Mouse (Mus musculus) layer of hippocampus, adult 11-12 months (tissue): ENCODE results near the gene Cbx5.

Experiments
- DNase-seq: peaks from one replicate; pipeline ENCODE4 v3.0.0; 2022; ENCODE audit warnings: low spot score

Gene Cbx5

DNA sequence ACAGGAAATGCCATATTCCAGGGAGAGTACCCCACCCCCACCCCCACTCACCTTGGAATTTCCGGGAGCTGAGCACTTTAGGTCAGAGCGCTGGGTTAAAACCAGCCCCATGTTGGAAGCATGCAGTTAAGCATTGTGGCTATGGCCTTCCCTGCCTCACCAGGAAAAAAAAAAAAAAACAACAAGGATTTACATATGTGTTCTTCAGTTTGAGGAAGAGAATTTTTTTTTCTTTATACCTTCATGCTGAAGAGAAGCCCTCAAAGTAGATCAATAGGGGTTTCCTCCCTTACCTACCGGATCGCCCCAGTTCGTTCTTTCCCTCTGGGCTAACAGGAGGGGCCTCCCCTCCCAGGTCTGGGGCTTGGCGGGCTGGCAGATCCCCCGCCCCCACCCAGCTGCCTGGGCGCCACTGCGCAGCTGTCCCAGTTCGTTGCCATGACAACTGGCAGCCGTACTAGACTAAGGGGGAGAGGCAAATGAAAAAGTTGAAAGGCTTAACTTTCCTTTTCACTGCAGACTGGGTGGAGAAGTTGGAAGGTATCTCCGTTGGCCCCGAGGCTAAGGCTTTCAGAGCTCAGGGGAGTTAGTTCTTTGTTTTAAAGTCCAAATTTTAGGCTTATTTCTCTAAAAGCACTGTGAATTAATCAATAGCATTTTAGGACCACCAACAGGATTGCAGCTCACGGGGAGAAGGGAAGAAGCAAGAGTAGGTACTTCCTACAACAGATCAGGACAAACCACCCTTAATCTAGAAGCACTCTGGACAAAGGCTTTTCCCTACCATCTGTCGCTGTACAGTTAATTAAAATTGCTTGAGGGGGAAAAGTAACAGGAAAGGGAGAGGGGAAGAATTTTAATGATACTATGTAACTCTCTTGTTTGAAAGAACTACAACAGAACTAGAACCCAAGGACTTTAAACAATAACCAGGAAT is 24.4 kb downstream of the Cbx5 start:
- DNase-seq: peak; percentile 86

DNA sequence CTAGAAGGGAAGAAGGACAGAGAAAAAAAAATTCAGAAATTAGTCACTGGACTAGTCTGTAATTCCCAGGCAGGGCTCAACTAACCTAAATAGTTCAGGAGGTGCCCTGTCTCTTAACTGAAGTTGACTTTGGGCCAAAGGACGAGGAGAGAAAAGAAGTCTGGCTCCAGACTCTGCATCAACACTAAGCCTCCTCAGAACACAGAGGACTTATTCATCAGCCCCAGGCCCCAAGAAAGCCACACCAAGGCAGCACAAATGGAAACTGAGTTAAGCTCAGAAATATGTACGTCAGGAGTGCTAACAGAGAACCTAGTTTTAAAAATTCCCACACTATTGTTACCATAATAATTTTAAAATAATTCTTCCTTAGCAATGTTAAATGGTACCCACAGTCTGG is 25.5 kb downstream of the Cbx5 start:
- DNase-seq: no peak

DNA sequence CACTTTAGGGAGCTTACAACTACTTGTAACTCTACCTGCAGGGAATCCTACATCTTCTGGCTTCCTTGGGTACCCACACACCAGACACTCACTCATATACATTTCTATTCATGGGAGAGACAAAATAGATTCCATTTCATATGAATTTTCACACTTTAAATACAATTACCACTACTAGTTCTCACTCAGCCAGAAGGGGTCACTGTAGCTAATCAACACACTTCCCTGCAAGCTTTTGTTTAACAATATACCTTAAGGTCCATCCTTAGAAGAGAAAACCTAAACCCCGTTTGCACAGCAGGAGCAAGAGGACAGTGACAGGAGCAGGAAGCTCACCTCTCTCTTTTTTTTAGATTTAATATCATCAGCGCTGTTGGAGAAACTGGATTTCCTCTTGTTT is 34.5 kb downstream of the Cbx5 start:
- DNase-seq: no peak

- DNase-seq: no peak
Observed at GRCm38 (mm10) chr15:103202088-103202793, 37.4 kb downstream of the Cbx5 start.

- DNase-seq: no peak
Observed at GRCm38 (mm10) chr15:103197785-103198184, 41.8 kb downstream of the Cbx5 start.

GRCm38 (mm10) chr15:103196835-103197234 is 42.8 kb downstream of the Cbx5 start:
- DNase-seq: no peak

GRCm38 (mm10) chr15:103193606-103194005 is 46.0 kb downstream of the Cbx5 start:
- DNase-seq: no peak

DNA sequence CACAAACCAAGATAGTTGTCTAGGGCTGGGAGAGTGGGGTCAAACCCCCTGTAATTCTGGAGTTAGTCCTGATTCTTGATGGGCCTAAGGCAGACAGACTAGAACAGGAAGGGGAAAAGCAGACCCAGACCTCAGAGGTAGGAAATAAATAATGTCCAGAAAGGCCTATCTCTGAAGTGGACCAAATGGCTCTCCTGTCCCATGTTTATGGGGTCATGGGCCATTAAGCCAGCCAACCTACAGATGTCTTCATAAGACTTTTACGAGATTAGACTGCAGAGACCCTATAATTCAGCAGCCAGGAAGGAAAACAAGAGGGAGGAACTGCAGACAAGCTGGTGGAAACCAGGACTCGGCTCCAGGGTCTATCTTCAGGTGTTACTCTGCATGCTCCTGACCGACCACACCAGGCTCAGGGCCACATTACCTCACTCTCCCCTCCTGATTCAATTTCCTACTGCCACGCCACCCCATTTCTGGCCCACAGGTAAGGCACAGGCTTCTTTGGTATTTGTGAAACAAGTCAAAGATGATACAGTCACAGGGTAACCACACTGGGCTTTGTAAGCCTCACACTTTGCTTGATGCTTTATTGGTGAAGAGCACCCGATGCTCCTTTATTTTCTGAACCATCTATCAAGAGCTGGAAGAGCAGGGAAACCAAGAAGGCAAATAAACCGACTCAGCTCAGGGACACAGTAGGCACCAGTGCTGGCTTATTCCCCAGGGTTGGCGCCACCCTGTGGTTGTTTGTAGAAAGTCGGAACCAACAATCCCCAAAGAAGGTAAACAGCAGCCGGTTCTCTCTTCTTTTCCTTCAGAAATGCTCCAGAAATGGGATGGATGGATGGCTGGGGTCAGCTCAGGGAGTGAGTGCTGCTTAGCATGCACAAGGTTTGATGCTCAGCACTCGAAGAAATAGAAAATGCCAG is 48.8 kb downstream of the Cbx5 start:
- peak; percentile 56 for DNase-seq

GRCm38 (mm10) chr15:103190083-103190482 is 49.5 kb downstream of the Cbx5 start:
- no peak for DNase-seq

DNA sequence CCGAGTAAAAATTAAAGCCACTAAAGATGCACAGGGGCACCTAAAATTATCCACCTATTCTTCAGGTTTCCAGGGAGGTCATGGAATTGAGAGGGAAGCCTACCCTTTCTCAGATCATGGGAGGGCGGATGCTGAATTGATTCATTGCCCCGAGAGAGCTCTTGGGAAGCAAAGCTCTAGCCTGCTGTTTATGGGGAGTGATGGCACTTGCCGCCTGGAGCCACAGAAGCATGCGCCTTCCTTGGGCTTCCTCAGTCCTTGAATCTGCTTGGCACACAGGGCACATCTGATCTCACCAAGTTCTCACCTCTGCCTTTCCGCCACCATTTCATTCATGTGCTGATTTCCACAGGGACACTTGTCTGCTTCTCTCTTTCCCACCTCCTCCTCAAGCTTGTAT is 51.8 kb downstream of the Cbx5 start:
- DNase-seq: no peak

GRCm38 (mm10) chr15:103185462-103186198 is 54.0 kb downstream of the Cbx5 start:
- peak; percentile 62 for DNase-seq

DNA sequence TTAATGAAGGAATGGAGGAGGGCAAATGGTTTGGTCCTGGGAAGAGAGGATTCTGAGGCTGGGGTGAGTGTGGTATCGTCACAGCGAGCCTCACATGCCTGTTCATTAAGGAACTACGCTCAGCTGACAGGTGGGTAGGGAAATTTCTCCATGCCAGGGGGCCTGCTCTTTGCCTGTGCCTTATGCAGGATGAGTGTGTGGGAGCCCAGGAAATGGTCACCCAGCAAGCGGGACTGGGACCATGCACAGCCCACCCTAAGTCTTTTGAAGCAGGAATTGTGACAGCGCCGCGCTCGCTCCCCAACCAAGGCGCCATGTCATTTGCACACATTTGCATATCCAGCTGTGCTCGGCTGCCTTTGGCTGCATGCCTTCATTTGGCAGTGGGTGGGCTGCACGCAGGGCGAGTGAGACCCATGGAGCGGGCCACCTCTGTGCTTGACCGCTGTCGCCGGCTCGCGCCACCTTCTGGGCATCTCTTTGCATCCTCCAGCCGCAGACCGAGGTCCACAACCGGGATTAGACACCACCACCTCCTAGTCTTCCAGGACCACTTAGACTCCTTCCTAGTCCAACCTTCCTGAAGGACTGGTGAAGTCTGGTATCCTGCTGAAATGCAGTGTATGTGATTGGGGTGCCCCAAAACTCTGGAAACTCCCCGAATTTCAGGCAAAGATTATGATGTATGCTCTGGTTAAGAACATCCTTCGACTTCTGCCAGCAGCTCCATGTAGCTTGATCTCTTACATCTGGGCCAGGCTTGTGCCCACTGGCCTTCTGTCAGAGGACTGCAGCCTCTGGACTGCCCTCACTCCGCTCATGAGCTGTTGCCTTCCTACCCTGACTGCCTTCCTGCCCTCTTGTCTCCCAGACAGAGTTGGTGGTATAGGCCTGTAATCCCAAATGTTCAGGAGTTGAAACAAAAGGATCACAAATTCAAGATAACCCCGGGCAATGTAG is 55.7 kb downstream of the Cbx5 start:
- DNase-seq: no peak

DNA sequence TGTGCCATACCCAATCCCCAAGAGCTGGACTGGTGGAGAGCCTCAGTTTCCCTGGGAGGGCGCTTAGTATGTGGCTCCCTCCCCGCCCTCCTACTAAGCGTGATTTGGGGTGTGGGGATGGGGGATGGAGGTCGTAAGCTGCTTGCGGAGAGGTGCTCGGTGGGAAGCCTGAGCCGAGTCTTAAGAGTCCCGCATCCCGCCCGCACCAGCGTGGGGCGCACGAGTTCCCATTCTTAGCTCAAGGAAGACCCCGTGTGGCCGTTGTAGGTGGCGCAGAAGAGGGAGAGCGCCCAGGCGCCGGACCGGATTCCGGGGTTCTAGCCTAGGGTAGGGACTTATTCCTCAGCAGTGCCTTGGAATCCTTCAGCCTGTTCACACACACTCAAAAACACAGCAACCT is 56.5 kb downstream of the Cbx5 start:
- DNase-seq: peak; percentile 64

DNA sequence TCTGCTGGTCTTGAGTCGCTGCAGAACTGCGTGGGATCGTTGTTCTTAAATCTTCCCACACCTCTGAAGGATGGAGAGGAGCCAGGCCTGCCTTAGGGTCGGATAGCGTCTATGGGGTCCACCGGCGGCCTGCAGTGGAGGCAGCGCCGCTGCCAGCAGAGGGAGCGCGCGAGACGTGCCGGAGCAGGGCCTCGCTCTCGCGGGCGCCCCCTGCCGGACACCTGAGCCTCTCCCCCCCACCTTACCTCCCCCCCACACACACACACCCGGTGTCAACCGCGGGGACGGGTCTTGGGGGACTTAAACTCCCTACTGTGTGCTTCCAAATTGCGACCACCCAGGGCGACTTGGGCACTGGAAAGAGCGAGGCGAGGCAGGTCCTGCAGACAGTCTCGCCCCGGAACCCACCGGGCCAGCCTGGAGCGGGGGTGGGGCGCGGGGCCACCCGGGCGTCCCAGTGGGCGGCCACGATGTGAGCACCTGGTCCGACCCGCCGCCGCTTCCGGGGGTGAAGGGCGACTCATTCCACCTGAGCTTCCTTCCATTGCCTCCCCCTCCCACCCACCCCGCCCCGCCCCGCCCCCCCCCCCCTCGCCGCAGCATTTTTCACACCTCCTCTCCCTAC is 57.3 kb downstream of the Cbx5 start:
- peak; percentile 83 for DNase-seq

GRCm38 (mm10) chr15:103180406-103180805 is 59.2 kb downstream of the Cbx5 start:
- DNase-seq: no peak

GRCm38 (mm10) chr15:103178767-103179166 is 60.8 kb downstream of the Cbx5 start:
- no peak for DNase-seq

DNA sequence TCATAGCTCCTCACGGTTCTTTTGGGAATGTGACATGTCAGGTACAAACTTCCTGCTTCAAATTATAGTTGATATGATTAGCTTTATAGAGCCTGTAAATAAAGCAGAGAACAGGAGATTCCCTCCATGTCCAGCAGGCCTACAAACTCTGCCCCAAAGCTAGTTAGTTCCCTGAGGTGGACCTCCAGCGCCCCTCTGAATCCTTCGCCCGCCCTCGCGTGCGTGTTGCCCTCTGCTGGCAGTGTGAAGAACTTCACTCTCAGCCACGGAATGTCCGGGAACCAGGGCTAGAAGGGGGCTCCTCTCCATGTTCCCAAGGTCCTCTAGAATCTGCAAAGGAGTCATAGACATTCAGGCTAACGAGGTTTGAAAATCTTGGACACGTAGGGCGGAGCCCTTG is 61.5 kb downstream of the Cbx5 start:
- no peak for DNase-seq

- no peak for DNase-seq
Observed at GRCm38 (mm10) chr15:103177611-103178041, 62.0 kb downstream of the Cbx5 start.

DNA sequence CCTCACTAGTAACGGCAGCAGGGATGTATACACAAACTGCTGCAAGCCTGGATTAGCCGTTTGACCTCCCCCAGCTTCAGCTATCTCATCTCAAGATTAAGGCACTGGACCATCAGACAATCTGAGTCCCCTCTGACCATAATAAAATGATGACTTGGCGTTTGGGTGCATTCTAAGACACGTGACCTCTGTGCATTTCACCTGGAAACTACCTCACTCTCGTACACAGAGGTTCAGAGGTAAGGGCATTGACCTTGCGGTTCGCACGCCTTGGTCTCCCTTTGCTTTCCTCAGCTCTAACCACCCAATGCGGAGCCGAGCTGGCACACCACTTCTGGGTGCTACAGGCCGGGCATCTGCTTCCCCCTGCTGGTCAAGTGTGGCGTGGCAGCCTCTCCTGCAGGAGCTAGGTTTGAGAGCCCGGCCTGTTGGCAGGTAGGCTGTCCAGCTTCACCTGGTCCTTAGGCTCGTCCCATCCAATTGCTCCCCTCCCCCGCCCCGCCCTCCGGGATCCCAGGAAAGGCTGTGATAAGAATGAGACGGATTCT is 62.7 kb downstream of the Cbx5 start:
- DNase-seq: peak; percentile 93
